Mouse (Mus musculus) liver, embryonic 14.5 days (tissue): ENCODE data around the gene Pla2g4e. TPM values are rescaled to one million over a fixed set of nuclear protein-coding genes. Genes with fewer than 3 reads are reported as not detected.
A peak's percentile ranks its signal among the peaks of the same experiment; 100 is the strongest.

Experiments
- ATAC-seq: fragments of 200-750 bp; cut with Nextera tagmentation; 2 replicates; pipeline ENCODE4 v1.8.0; 2017; ENCODE audit warnings: moderate number of reproducible peaks, mild to moderate bottlenecking, moderate library complexity; ENCODE audit not compliant: insufficient read depth
- DNase-seq, 3 experiments: peaks; one replicate each; pipeline ENCODE4 v3.0.0-alpha.2; 2012 to 2013; ENCODE audit warnings: low read depth in 3 of 3, low spot score in 3 of 3
- H3K27ac ChIP-seq: fragments of 300-500 bp; sonication (generic); 2 replicates; pipeline ENCODE4 v1.5.1; 2014; ENCODE audit warnings: moderate library complexity, mild to moderate bottlenecking, control low read depth, inconsistent platforms
- H3K27me3 ChIP-seq: fragments of 300-500 bp; sonication (generic); 2 replicates; pipeline ENCODE4 v1.6.1; 2014; ENCODE audit warnings: mild to moderate bottlenecking, low read length, moderate library complexity; ENCODE audit not compliant: control insufficient read depth, insufficient read depth
- H3K36me3 ChIP-seq: fragments of 300-500 bp; sonication (generic); replicated peaks from 2 replicates; pipeline ENCODE4 v1.6.1; 2014; ENCODE audit warnings: low read depth; ENCODE audit not compliant: control insufficient read depth, insufficient read depth
- H3K4me1 ChIP-seq, 2 experiments: fragments of 200-500 bp in 1 of 2; fragments of 300-500 bp in 1 of 2; sonication (generic) in 1 of 2; replicated peaks; 2 replicates each; pipeline ENCODE4 v1.6.1; 2012 to 2014; ENCODE audit warnings: antibody characterized with exemption in 1 of 2, inconsistent platforms in 1 of 2, low read length in 1 of 2; ENCODE audit not compliant: control insufficient read depth in 2 of 2, insufficient read depth in 2 of 2
- H3K4me2 ChIP-seq: fragments of 300-500 bp; sonication (generic); 2 replicates; pipeline ENCODE4 v1.6.1; 2014; ENCODE audit warnings: low read depth, mild to moderate bottlenecking, control low read depth, moderate library complexity
- H3K4me3 ChIP-seq, 2 experiments: fragments of 200-500 bp in 1 of 2; fragments of 300-500 bp in 1 of 2; sonication (generic) in 1 of 2; 2 replicates each; pipeline ENCODE4 v1.5.1; 2012 to 2014; ENCODE audit warnings: low read depth in 2 of 2, low read length in 2 of 2, mild to moderate bottlenecking in 2 of 2, control low read depth in 1 of 2, inconsistent platforms in 1 of 2, moderate library complexity in 1 of 2; ENCODE audit not compliant: insufficient read depth in 1 of 2
- H3K9ac ChIP-seq: fragments of 300-500 bp; sonication (generic); replicated peaks from 2 replicates; pipeline ENCODE4 v1.6.1; 2014; ENCODE audit warnings: mild to moderate bottlenecking, control low read depth, moderate library complexity
- H3K9me3 ChIP-seq: fragments of 300-500 bp; sonication (generic); 2 replicates; pipeline ENCODE4 v1.6.1; 2016; ENCODE audit warnings: low read length, mixed read lengths; ENCODE audit not compliant: control insufficient read depth
- CTCF ChIP-seq: IDR thresholded peaks from 2 replicates; pipeline ENCODE4 v1.5.1; 2016; ENCODE audit warnings: antibody characterized with exemption, low read depth, control low read depth
- EP300 ChIP-seq: IDR thresholded peaks from 2 replicates; pipeline ENCODE4 v1.6.1; 2016; ENCODE audit warnings: antibody characterized with exemption, low read depth
- WGBS: fragments of 180-500 bp; shearing (Covaris S2); extraction: QIAGEN DNeasy Blood & Tissue Kit; methylation state at CpG from one replicate; pipeline ENCODE4 v1.1.7; 2014; ENCODE audit not compliant: insufficient replicate concordance; 5-methylcytosine and 5-hydroxymethylcytosine counted together
- polyA plus RNA-seq, 2 experiments: library from polyadenylated mRNA; depleted of rRNA in 1 of 2; stranded (reverse) in 1 of 2; unstranded in 1 of 2; fragments of >200 nt; fragmentation: Nextera tagmentation in 1 of 2; extraction: Ambion mirVana in 1 of 2; gene quantifications; 2 replicates each; pipeline versions ENCODE4 v1.2.1 to v1.2.3; 2012 to 2014

Pla2g4e gene
- polyA plus RNA-seq, 2 experiments, result not detected

- Histone ChIP-seq H3K9me3 (no peaks in the 10 kb centered on the region), H3K4me2 (no peak overlapping the region), H3K4me1 (peaks cover 0 to 15% of the 10 kb centered on the region in 2 experiments; a peak in 3 of 4 replicates), H3K27ac (no peak overlapping the region), H3K36me3 (no peaks in the 10 kb centered on the region), H3K27me3 (no peaks in the 10 kb centered on the region), H3K4me3 (no peak overlapping the region), H3K9ac (no peak overlapping the region)
- no peak for DNase-seq
- no peak for ATAC-seq
- WGBS, result 81% methylated on average over 8 of the region's 8 CpGs
- no peak for TF ChIP-seq CTCF
- no peak for TF ChIP-seq EP300
Measured at GRCm38 (mm10) chr2:120167763-120168162, 77.4 kb downstream of the Pla2g4e start.

- H3K36me3 ChIP-seq, result no peaks in the 10 kb centered on the region
- 52% methylated on average over 10 of the region's 10 CpGs for WGBS
- no peak overlapping the region for H3K9ac ChIP-seq
- H3K27me3 ChIP-seq, result no peaks in the 10 kb centered on the region
- no peak for ATAC-seq
- H3K4me1 ChIP-seq, result peaks cover 0 to 9% of the 10 kb centered on the region in 2 experiments; a peak in 2 of 4 replicates
- no peak overlapping the region for H3K4me3 ChIP-seq
- no peak overlapping the region for H3K4me2 ChIP-seq
- TF ChIP-seq CTCF (no peak), EP300 (no peak)
- no peak overlapping the region for H3K27ac ChIP-seq
- DNase-seq, result no peak
- no peaks in the 10 kb centered on the region for H3K9me3 ChIP-seq
Measured at GRCm38 (mm10) chr2:120165474-120165873, 79.7 kb downstream of the Pla2g4e start.

- DNase-seq (no peak), ATAC-seq (no peak)
- H3K9me3 ChIP-seq, result no peaks in the 10 kb centered on the region
- no peak overlapping the region for H3K4me3 ChIP-seq
- H3K4me2 ChIP-seq, result no peak overlapping the region
- H3K4me1 ChIP-seq, result peaks cover 3 to 11% of the 10 kb centered on the region in 2 experiments; a peak in 3 of 4 replicates
- WGBS, result 73% methylated on average over 2 of the region's 2 CpGs
- TF ChIP-seq EP300, result no peak
- no peak for TF ChIP-seq CTCF
- H3K27ac ChIP-seq, result no peak overlapping the region
- no peak overlapping the region for H3K9ac ChIP-seq
- H3K36me3 ChIP-seq, result no peaks in the 10 kb centered on the region
- no peaks in the 10 kb centered on the region for H3K27me3 ChIP-seq
Measured at GRCm38 (mm10) chr2:120159434-120159833, 85.7 kb downstream of the Pla2g4e start.

GRCm38 (mm10) chr2:120158846-120159245, 86.3 kb downstream of the Pla2g4e start:
- no peak overlapping the region for H3K27ac ChIP-seq
- DNase-seq, result no peak
- H3K4me1 ChIP-seq, result peaks cover 3 to 8% of the 10 kb centered on the region in 2 experiments; a peak in 3 of 4 replicates
- no peaks in the 10 kb centered on the region for H3K9me3 ChIP-seq
- H3K36me3 ChIP-seq, result no peaks in the 10 kb centered on the region
- H3K4me2 ChIP-seq, result no peak overlapping the region
- TF ChIP-seq EP300 (no peak), CTCF (no peak)
- WGBS, result 50% methylated on average over 1 of the region's 1 CpGs
- H3K4me3 ChIP-seq, result no peak overlapping the region
- no peak for ATAC-seq
- no peak overlapping the region for H3K9ac ChIP-seq
- H3K27me3 ChIP-seq, result no peaks in the 10 kb centered on the region

- ATAC-seq (no peak), DNase-seq (no peak)
- Histone ChIP-seq H3K36me3 (no peaks in the 10 kb centered on the region), H3K27me3 (no peaks in the 10 kb centered on the region), H3K4me1 (peaks cover 3 to 7% of the 10 kb centered on the region in 2 experiments; a peak in 3 of 4 replicates), H3K9ac (no peak overlapping the region), H3K4me3 (no peak overlapping the region), H3K4me2 (no peak overlapping the region), H3K27ac (no peak overlapping the region), H3K9me3 (no peaks in the 10 kb centered on the region)
- WGBS, result 29% methylated on average over 5 of the region's 5 CpGs
- TF ChIP-seq CTCF, result peak; percentile 44; the same call in 1 of the 2 replicates
- TF ChIP-seq EP300, result no peak
Measured at GRCm38 (mm10) chr2:120158016-120158415, 87.1 kb downstream of the Pla2g4e start.
